In the genomic region with DNA sequence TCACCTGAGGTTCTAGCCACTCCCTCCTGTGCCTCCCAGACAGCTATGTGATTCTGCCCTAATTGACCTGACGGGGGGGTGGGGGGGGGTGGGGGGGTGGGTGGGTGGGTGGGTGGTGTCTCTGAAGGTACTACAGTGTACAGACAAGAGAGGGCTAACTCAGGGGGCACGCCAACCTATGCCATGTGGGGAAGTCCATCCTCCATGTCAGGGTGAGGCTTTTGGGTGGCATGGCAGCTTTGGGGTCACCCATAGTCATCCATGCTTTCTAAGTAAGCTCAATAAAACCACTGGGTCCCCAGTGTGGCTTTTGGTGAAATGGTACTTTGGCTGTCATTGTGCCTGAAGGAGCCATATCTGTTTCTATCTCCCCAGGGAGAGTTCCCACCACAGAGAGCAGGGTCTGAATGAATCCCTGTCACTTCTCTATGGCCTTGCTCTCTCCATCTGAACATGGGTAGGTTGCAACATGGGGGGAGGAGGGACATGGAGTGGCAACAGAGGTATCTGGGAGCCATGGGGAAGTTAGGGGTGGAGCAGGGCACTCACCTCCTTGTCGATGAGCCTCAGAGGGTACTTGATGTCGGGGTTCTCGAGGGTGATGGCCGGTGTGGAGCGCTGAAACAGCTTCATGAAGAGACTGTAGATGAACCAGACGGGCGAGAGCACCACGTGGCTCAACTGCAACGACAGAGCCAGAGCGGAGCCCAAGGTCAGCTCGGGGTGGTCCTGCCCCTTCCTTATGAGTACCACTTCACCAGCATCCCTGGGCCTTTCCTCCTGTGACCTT, we compare ENCODE assay signal across 10 mouse cellular contexts. TPM values are rescaled to one million over a fixed set of nuclear protein-coding genes. Genes with fewer than 3 reads are reported as not detected.
DNase-seq lines count a peak whose midpoint lies in the region; ATAC-seq and TF ChIP-seq lines count a peak whose summit lies in the region.
"Had no signal": no experiment of that assay in that cellular context is flagged by ENCODE, and none has a peak within 500 bp of the region (broad histone marks: within the 10 kb centered on the region; RNA-seq: fewer than 3 reads in every experiment).

No protein-coding gene starts in this region.

- no peaks in the 10 kb centered on the region for H3K9me3 ChIP-seq in kidney, embryonic 15.5 days (replicated peaks)
- H3K9me3 ChIP-seq in G1E (replicated peaks): no peaks in the 10 kb centered on the region
- H3K9me3 ChIP-seq in liver, embryonic 16.5 days (replicated peaks; ENCODE audit: control insufficient read depth, low read length): no peaks in the 10 kb centered on the region
- H3K9me3 ChIP-seq: hindbrain, embryonic 15.5 days had no signal

- no peak overlapping the region for H3K4me2 ChIP-seq in kidney, embryonic 15.5 days
- H3K4me2 ChIP-seq in liver, embryonic 16.5 days (ENCODE audit: low read depth, low read length): peak overlapping the region; percentile 49
- H3K4me2 ChIP-seq: hindbrain, embryonic 15.5 days had no signal

- H3K9ac ChIP-seq in kidney, embryonic 15.5 days: no peak overlapping the region
- H3K9ac ChIP-seq in liver, embryonic 16.5 days (ENCODE audit: low read depth, low read length): peak overlapping the region; percentile 21; the same call in 1 of the 2 replicates
- H3K9ac ChIP-seq: hindbrain, embryonic 15.5 days had no signal

- no peak overlapping the region for H3K4me3 ChIP-seq in kidney, embryonic 15.5 days (replicated peaks)
- H3K4me3 ChIP-seq in G1E (ENCODE audit: low read depth, low read length): peak overlapping the region; percentile 55; the same call in 1 of the 2 replicates
- no peak overlapping the region for H3K4me3 ChIP-seq in liver, embryonic 16.5 days (ENCODE audit: low read depth, low read length)
- H3K4me3 ChIP-seq: hindbrain, embryonic 15.5 days had no signal

- ATAC-seq in cerebellum, adult (ENCODE audit: insufficient number of reproducible peaks, low FRiP score, low TSS enrichment): no peak
- no peak for ATAC-seq in kidney, embryonic 15.5 days (replicated peaks; ENCODE audit: low FRiP score)
- no peak for ATAC-seq in G1E (ENCODE audit: extremely low read depth, insufficient number of reproducible peaks, low FRiP score, poor library complexity, severe bottlenecking)
- no peak for ATAC-seq in liver, embryonic 16.5 days (ENCODE audit: low read depth)

- peaks cover 50% of the 10 kb centered on the region for H3K4me1 ChIP-seq in kidney, embryonic 15.5 days
- H3K4me1 ChIP-seq in G1E (ENCODE audit: insufficient read depth, low read depth, low read length): peaks cover 81% of the 10 kb centered on the region
- peaks cover 75% of the 10 kb centered on the region for H3K4me1 ChIP-seq in liver, embryonic 16.5 days (ENCODE audit: control insufficient read depth, low read depth, low read length)

- peaks cover 27% of the 10 kb centered on the region for H3K36me3 ChIP-seq in kidney, embryonic 15.5 days
- peaks cover 87% of the 10 kb centered on the region for H3K36me3 ChIP-seq in G1E (replicated peaks)
- H3K36me3 ChIP-seq in liver, embryonic 16.5 days (ENCODE audit: control insufficient read depth, insufficient read depth): peaks cover 36% of the 10 kb centered on the region

- peak; percentile 29 for DNase-seq in cerebellum, adult 11-12 months
- DNase-seq in kidney, postnatal 36 days: no peak
- DNase-seq in G1E (ENCODE audit: low spot score): no peak
- no peak for DNase-seq in retina, postnatal 1 day
- no peak for DNase-seq in kidney, adult 8-10 months
- DNase-seq: left cerebral cortex, postnatal 4 days had no signal

- TF ChIP-seq CTCF in G1E (IDR thresholded peaks at IDR 0.05; ENCODE audit: low read depth, low read length): no peak

- H3K27me3 ChIP-seq in kidney, embryonic 15.5 days: no peaks in the 10 kb centered on the region
- H3K27me3 ChIP-seq in G1E (ENCODE audit: insufficient read depth, low read length): no peaks in the 10 kb centered on the region
- no peaks in the 10 kb centered on the region for H3K27me3 ChIP-seq in liver, embryonic 16.5 days (ENCODE audit: control insufficient read depth, insufficient read depth, low read depth, low read length)
- H3K27me3 ChIP-seq: hindbrain, embryonic 15.5 days had no signal

- WGBS in kidney, embryonic 15.5 days: 94% methylated on average over 12 of the region's 13 CpGs
- WGBS in liver, embryonic 16.5 days (ENCODE audit: insufficient replicate concordance): 87% methylated on average over 13 of the region's 13 CpGs

- peak overlapping the region; percentile 76 for H3K27ac ChIP-seq in kidney, embryonic 15.5 days
- peak overlapping the region; percentile 36 for H3K27ac ChIP-seq in liver, embryonic 16.5 days (ENCODE audit: low read length)
- H3K27ac ChIP-seq: hindbrain, embryonic 15.5 days had no signal

RNA-seq across cellular contexts. Expression of a gene that starts 6.7 kb away (rescaled TPM):
- polyA plus RNA-seq in kidney, embryonic 15.5 days (2015; fragmentation: Nextera tagmentation; extraction: Ambion mirVana): 150 and 166 TPM in 2 replicates
- total RNA-seq in G1E (2014; fragmentation: Nextera tagmentation) (98.1 and 132 TPM in 2 replicates), G1E (2017) (46.5 and 58.5 TPM in 2 replicates)
- polyA plus RNA-seq in G1E (2012): 109 and 167 TPM in 2 replicates
- 142 and 171 TPM in 2 replicates for polyA plus RNA-seq in liver, embryonic 16.5 days (2015; fragmentation: Nextera tagmentation; extraction: Ambion mirVana)

RNA-seq across cellular contexts. Expression of a gene that starts 16.5 kb away (rescaled TPM):
- polyA plus RNA-seq in kidney, embryonic 15.5 days (2015; fragmentation: Nextera tagmentation; extraction: Ambion mirVana): 144 and 148 TPM in 2 replicates
- total RNA-seq in G1E (2014; fragmentation: Nextera tagmentation) (99.3 and 108 TPM in 2 replicates), G1E (2017) (109 and 120 TPM in 2 replicates)
- 237 and 272 TPM in 2 replicates for polyA plus RNA-seq in G1E (2012)
- polyA plus RNA-seq in liver, embryonic 16.5 days (2015; fragmentation: Nextera tagmentation; extraction: Ambion mirVana): 54.4 and 55.8 TPM in 2 replicates

RNA-seq across cellular contexts. Expression of a gene that starts 43.1 kb away (rescaled TPM):
- 61.4 and 74.3 TPM in 2 replicates for polyA plus RNA-seq in kidney, embryonic 15.5 days (2015; fragmentation: Nextera tagmentation; extraction: Ambion mirVana)
- total RNA-seq in G1E (2014; fragmentation: Nextera tagmentation) (34.0 and 53.7 TPM in 2 replicates), G1E (2017) (73.2 and 89.2 TPM in 2 replicates)
- polyA plus RNA-seq in G1E (2012): 56.2 and 126 TPM in 2 replicates
- 19.4 and 20.3 TPM in 2 replicates for polyA plus RNA-seq in liver, embryonic 16.5 days (2015; fragmentation: Nextera tagmentation; extraction: Ambion mirVana)
